Mouse (Mus musculus) ES-E14 (cell line): ENCODE data around the gene Gm19684.
"Not testable (repeated sequence)": the region's sequence is repeated elsewhere in the genome, so short reads cannot be mapped to it uniquely, and the experiment has no call there.

Experiments used
- CHD2 ChIP-seq: IDR thresholded peaks from 2 replicates; pipeline ENCODE4 v1.6.1; 2014; ENCODE audit warnings: mild to moderate bottlenecking, low read depth, low read length, inconsistent platforms
- ZC3H11A ChIP-seq: IDR thresholded peaks from 2 replicates; pipeline ENCODE4 v1.6.1; 2012; ENCODE audit warnings: low read depth, mild to moderate bottlenecking, inconsistent platforms, low read length, borderline replicate concordance

- TF ChIP-seq CHD2, ZC3H11A: not testable (repeated sequence)
Observed at GRCm38 (mm10) chr17:36148468-36148867, 27.0 kb downstream of the Gm19684 start.
